Comparison of ENCODE assay signal across 22 mouse cellular contexts in the genomic region with DNA sequence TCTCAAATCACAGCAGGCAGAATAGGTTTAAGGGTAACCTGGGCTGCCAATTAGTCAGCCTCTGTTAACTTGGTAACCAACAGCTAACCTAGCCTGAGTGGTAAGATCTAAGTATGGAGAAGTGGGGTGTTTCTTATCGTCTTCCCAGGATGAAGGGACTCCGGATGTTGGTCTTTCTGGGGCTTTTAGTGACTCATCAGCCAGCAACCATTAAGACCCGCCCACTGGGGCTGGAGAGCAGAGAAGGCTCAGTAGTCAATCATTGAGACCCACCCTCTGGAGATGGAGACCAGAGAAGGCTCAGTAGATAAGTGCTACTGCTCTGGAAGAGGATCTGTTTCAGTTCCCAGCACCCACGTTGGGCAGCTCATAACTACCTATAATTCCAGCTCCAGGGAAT. TPM values are rescaled to one million over a fixed set of nuclear protein-coding genes. Genes with fewer than 3 reads are reported as not detected.
DNase-seq lines count a peak whose midpoint lies in the region; ATAC-seq and TF ChIP-seq lines count a peak whose summit lies in the region.
"Had no signal": no experiment of that assay in that cellular context is flagged by ENCODE, and none has a peak within 500 bp of the region (broad histone marks: within the 10 kb centered on the region; RNA-seq: fewer than 3 reads in every experiment).

No protein-coding gene starts in this region.

- no peak for DNase-seq in heart, adult 11 months
- DNase-seq in heart, postnatal 0 days (ENCODE audit: low spot score), result no peak
- DNase-seq in heart, postnatal 10 days, result no peak
- DNase-seq in MEL-GATA-1-ER (ENCODE audit: extremely low read depth, low read depth), result peak; percentile 20
- DNase-seq in lung, postnatal 36 days, result no peak
- DNase-seq: adrenal gland, adult 8-10 months; adrenal gland, postnatal 36 days; B cell, adult 2 months; cerebellum, adult 8-10 months; cerebellum, postnatal 14 days; gastrocnemius, postnatal 14 days; kidney, adult 2 months had no signal

- TF ChIP-seq CTCF in heart, postnatal 0 days (IDR thresholded peaks at IDR 0.05; ENCODE audit: low read depth), result no peak

- 31% methylated on average over 4 of the region's 4 CpGs for WGBS in heart, embryonic 12.5 days
- WGBS in heart, postnatal 0 days, result 37% methylated on average over 4 of the region's 4 CpGs

- H3K36me3 ChIP-seq in heart, embryonic 12.5 days, result peaks cover 80% of the 10 kb centered on the region
- peaks cover 76% of the 10 kb centered on the region for H3K36me3 ChIP-seq in heart, postnatal 0 days (replicated peaks; ENCODE audit: control insufficient read depth, insufficient read depth, low read length)
- H3K36me3 ChIP-seq: embryonic facial prominence, embryonic 15.5 days; G1E; hindbrain, embryonic 15.5 days; kidney, embryonic 15.5 days had no signal

- H3K27ac ChIP-seq in heart, embryonic 12.5 days (ENCODE audit: poor library complexity, severe bottlenecking), result peak overlapping the region; percentile 64
- peak overlapping the region; percentile 18; the same call in 1 of the 2 replicates for H3K27ac ChIP-seq in heart, postnatal 0 days (ENCODE audit: low read depth)
- H3K27ac ChIP-seq: embryonic facial prominence, embryonic 15.5 days; hindbrain, embryonic 15.5 days; kidney, embryonic 15.5 days had no signal

- no peaks in the 10 kb centered on the region for H3K27me3 ChIP-seq in heart, embryonic 12.5 days (replicated peaks)
- no peaks in the 10 kb centered on the region for H3K27me3 ChIP-seq in heart, postnatal 0 days (ENCODE audit: control insufficient read depth, insufficient read depth, low read length)
- H3K27me3 ChIP-seq: embryonic facial prominence, embryonic 15.5 days; hindbrain, embryonic 15.5 days; kidney, embryonic 15.5 days had no signal

- no peaks in the 10 kb centered on the region for H3K9me3 ChIP-seq in heart, embryonic 12.5 days (replicated peaks)
- no peaks in the 10 kb centered on the region for H3K9me3 ChIP-seq in heart, postnatal 0 days (replicated peaks; ENCODE audit: control insufficient read depth, low read length)
- H3K9me3 ChIP-seq: embryonic facial prominence, embryonic 15.5 days; G1E; hindbrain, embryonic 15.5 days; kidney, embryonic 15.5 days had no signal

- no peak overlapping the region for H3K4me2 ChIP-seq in heart, embryonic 12.5 days
- H3K4me2 ChIP-seq in heart, postnatal 0 days (ENCODE audit: low read depth, low read length), result no peak overlapping the region
- H3K4me2 ChIP-seq: embryonic facial prominence, embryonic 15.5 days; hindbrain, embryonic 15.5 days; kidney, embryonic 15.5 days had no signal

- no peak overlapping the region for H3K4me3 ChIP-seq in heart, embryonic 12.5 days
- no peak overlapping the region for H3K4me3 ChIP-seq in heart, postnatal 0 days (ENCODE audit: low read depth, low read length)
- H3K4me3 ChIP-seq: embryonic facial prominence, embryonic 15.5 days; erythroblast, embryonic 14.5 days; hindbrain, embryonic 15.5 days; kidney, embryonic 15.5 days had no signal

- ATAC-seq in heart, embryonic 12.5 days (ENCODE audit: insufficient number of reproducible peaks, low FRiP score), result no peak; the same call in 1 of the 2 replicates
- ATAC-seq in heart, postnatal 0 days (ENCODE audit: insufficient read depth, low read depth), result no peak
- ATAC-seq: CD4-positive, CD25-positive, alpha-beta regulatory T cell, adult 4 months; forebrain, embryonic 16.5 days; intestine, embryonic 16.5 days had no signal

- intact Hi-C loops in heart, postnatal 10 days (cut with DNase I), result no loop called here

- H3K4me1 ChIP-seq in heart, embryonic 12.5 days (replicated peaks), result peaks cover 61% of the 10 kb centered on the region
- H3K4me1 ChIP-seq in heart, postnatal 0 days (ENCODE audit: control insufficient read depth, insufficient read depth), result peaks cover 13% of the 10 kb centered on the region; the same call in 1 of the 2 replicates
- H3K4me1 ChIP-seq: embryonic facial prominence, embryonic 15.5 days; hindbrain, embryonic 15.5 days had no signal

- no peak overlapping the region for H3K9ac ChIP-seq in heart, embryonic 12.5 days
- no peak overlapping the region for H3K9ac ChIP-seq in heart, postnatal 0 days (replicated peaks; ENCODE audit: low read depth, low read length)
- H3K9ac ChIP-seq: embryonic facial prominence, embryonic 15.5 days; hindbrain, embryonic 15.5 days; kidney, embryonic 15.5 days had no signal

- TF ChIP-seq EP300 in heart, postnatal 0 days (IDR thresholded peaks at IDR 0.05; ENCODE audit: low read depth), result no peak

RNA-seq across cellular contexts. Expression of gene Actn2, which starts 33.3 kb away (rescaled TPM):
- 1,360 and 1,370 TPM in 2 replicates for polyA plus RNA-seq in heart, embryonic 12.5 days (2016; fragmentation: Nextera tagmentation; extraction: Ambion mirVana)
- total RNA-seq in heart, postnatal 0 days (2014; rRNA removed; ENCODE audit: low replicate concordance), result 1,276 and 1,578 TPM in 2 replicates
- polyA plus RNA-seq in heart, postnatal 0 days (2015; fragmentation: Nextera tagmentation; extraction: Ambion mirVana), result 2,012 and 2,143 TPM in 2 replicates
- total RNA-seq in heart, postnatal 10 days (2021), result 1,000 to 10,000 TPM; 2,174 to 2,192 TPM
- total RNA-seq: common myeloid progenitor, adult 5-6 weeks had no signal
- polyA plus RNA-seq: erythroblast, embryonic 14.5 days; G1E had no signal

RNA-seq across cellular contexts. Expression of gene Mtr, which starts 49.4 kb away (rescaled TPM):
- polyA plus RNA-seq in heart, embryonic 12.5 days (2016; fragmentation: Nextera tagmentation; extraction: Ambion mirVana), result 18.7 and 20.0 TPM in 2 replicates
- total RNA-seq in heart, postnatal 0 days (2014; rRNA removed; ENCODE audit: low replicate concordance), result 10.1 and 25.3 TPM in 2 replicates
- 9.1 and 9.8 TPM in 2 replicates for polyA plus RNA-seq in heart, postnatal 0 days (2015; fragmentation: Nextera tagmentation; extraction: Ambion mirVana)
- total RNA-seq in heart, postnatal 10 days (2021), result 10 to 100 TPM; 36.7 to 38.6 TPM
